Mouse (Mus musculus): ENCODE data around the gene Gm3415. TPM values are rescaled to one million over a fixed set of nuclear protein-coding genes. Genes with fewer than 3 reads are reported as not detected.

Gm3415 gene
- polyA plus RNA-seq, 1 experiment from 2014 or later, result not detected

GRCm38 (mm10) chr5:146576668-146577067, 20.7 kb downstream of the Gm3415 start:
- ATAC-seq (ENCODE audit: low read depth), result no peak
- no peaks in the 10 kb centered on the region for H3K4me1 ChIP-seq (ENCODE audit: control insufficient read depth, low read depth, low read length)
- no peak overlapping the region for H3K27ac ChIP-seq (ENCODE audit: low read length)
- no peaks in the 10 kb centered on the region for H3K9me3 ChIP-seq (replicated peaks; ENCODE audit: control insufficient read depth, low read length)
- WGBS (ENCODE audit: insufficient replicate concordance), result 64% methylated on average over 3 of the region's 3 CpGs
- H3K36me3 ChIP-seq (ENCODE audit: control insufficient read depth, insufficient read depth), result no peaks in the 10 kb centered on the region
- H3K4me3 ChIP-seq (ENCODE audit: low read depth, low read length), result no peak overlapping the region
- H3K27me3 ChIP-seq (ENCODE audit: control insufficient read depth, insufficient read depth, low read depth, low read length), result no peaks in the 10 kb centered on the region
- H3K4me2 ChIP-seq (ENCODE audit: low read depth, low read length), result no peak overlapping the region
- H3K9ac ChIP-seq (ENCODE audit: low read depth, low read length), result no peak overlapping the region

DNA sequence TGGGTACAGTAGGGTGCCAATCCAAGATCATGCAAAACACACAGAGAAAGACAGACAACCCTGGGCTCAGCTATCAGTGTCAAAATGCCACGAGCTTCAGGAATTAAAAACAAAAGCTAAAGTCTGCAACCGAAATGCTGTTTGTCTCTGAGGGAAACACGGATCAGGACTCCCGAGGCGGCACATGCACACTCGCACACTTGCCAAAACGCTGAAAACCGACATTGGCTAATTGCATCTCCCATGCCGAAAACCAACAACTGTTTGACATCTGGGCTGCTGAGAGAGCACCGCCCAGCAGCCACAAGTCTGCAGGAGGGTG, 28.2 kb downstream of the Gm3415 start:
- H3K4me3 ChIP-seq (ENCODE audit: low read depth, low read length), result no peak overlapping the region
- H3K4me1 ChIP-seq (ENCODE audit: control insufficient read depth, low read depth, low read length), result no peaks in the 10 kb centered on the region; the same call in 1 of the 2 replicates
- H3K27ac ChIP-seq (ENCODE audit: low read length), result no peak overlapping the region
- 6% methylated on average over 10 of the region's 10 CpGs for WGBS (ENCODE audit: insufficient replicate concordance)
- no peaks in the 10 kb centered on the region for H3K9me3 ChIP-seq (replicated peaks; ENCODE audit: control insufficient read depth, low read length)
- H3K36me3 ChIP-seq (ENCODE audit: control insufficient read depth, insufficient read depth), result no peaks in the 10 kb centered on the region
- no peak for ATAC-seq (ENCODE audit: low read depth)
- no peak overlapping the region for H3K9ac ChIP-seq (ENCODE audit: low read depth, low read length)
- peak overlapping the region; percentile 65 for H3K4me2 ChIP-seq (ENCODE audit: low read depth, low read length)
- H3K27me3 ChIP-seq (ENCODE audit: control insufficient read depth, insufficient read depth, low read depth, low read length), result peaks cover 34% of the 10 kb centered on the region

DNA sequence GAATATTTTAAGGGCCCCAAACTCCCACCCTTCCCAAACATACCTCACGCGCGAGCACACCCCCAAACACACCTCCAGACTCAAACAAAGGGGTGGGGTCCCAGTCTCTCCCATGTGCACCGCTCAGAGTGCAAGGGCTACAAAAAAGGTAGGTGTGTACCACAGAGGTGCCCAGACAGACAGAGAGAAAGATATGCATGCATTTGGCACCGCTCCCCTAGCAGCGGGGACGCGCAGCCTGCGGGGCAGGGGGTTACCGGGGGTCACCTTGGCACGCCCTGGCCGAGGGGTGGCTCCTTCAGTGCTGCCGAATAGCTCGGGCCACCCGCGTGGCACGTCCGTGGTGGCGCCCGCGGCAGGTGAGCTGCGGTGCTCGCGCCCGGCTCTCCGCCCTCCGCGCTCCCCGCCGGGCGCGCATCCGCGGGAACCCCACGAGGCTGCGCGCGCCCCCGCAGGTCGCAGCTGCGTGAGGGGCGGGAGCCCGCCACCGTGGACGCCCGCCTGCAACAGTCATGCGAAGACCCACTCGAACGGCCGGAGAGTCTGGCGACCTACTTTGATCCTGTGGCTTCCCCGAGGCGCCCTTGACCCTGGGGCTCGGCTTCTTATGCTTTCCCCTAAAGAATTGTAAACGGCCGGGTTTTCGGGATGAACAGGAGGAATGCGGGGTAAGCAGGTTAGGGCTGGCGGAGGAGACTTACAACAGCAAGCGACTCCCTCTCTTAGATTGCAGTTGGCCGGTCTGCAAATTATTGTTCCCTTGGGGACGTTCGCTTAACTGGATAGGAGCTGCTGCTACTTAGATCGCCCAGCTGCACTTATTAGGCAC, 28.8 kb downstream of the Gm3415 start, which contains the start of gene Gpr12:
Gene Gpr12 (minus strand): TSS at position 762 of the 829 bp plus-strand sequence.
- no peaks in the 10 kb centered on the region; the same call in 1 of the 2 replicates for H3K4me1 ChIP-seq (ENCODE audit: control insufficient read depth, low read depth, low read length)
- no peak within 1 kb of the TSS for H3K9ac ChIP-seq (ENCODE audit: low read depth, low read length)
- no peaks in the 10 kb centered on the region for H3K36me3 ChIP-seq (ENCODE audit: control insufficient read depth, insufficient read depth)
- ATAC-seq (ENCODE audit: low read depth), result peak; percentile 7; the same call in 1 of the 2 replicates
- H3K9me3 ChIP-seq (replicated peaks; ENCODE audit: control insufficient read depth, low read length), result no peaks in the 10 kb centered on the region
- 1% methylated on average over 64 of the region's 64 CpGs for WGBS (ENCODE audit: insufficient replicate concordance)
- H3K4me2 ChIP-seq (ENCODE audit: low read depth, low read length), result peak within 1 kb of the TSS; percentile 65
- H3K4me3 ChIP-seq (ENCODE audit: low read depth, low read length), result peak within 1 kb of the TSS; percentile 47
- peaks cover 34% of the 10 kb centered on the region for H3K27me3 ChIP-seq (ENCODE audit: control insufficient read depth, insufficient read depth, low read depth, low read length)
- H3K27ac ChIP-seq (ENCODE audit: low read length), result no peak within 1 kb of the TSS

GRCm38 (mm10) chr5:146585307-146585651, 29.3 kb downstream of the Gm3415 start:
- Histone ChIP-seq H3K27ac (ENCODE audit: low read length) (no peak overlapping the region), H3K9me3 (replicated peaks; ENCODE audit: control insufficient read depth, low read length) (no peaks in the 10 kb centered on the region), H3K9ac (ENCODE audit: low read depth, low read length) (no peak overlapping the region), H3K4me3 (ENCODE audit: low read depth, low read length) (no peak overlapping the region), H3K27me3 (ENCODE audit: control insufficient read depth, insufficient read depth, low read depth, low read length) (peaks cover 34% of the 10 kb centered on the region), H3K36me3 (ENCODE audit: control insufficient read depth, insufficient read depth) (no peaks in the 10 kb centered on the region), H3K4me1 (ENCODE audit: control insufficient read depth, low read depth, low read length) (no peaks in the 10 kb centered on the region; the same call in 1 of the 2 replicates), H3K4me2 (ENCODE audit: low read depth, low read length) (no peak overlapping the region)
- 4% methylated on average over 10 of the region's 10 CpGs for WGBS (ENCODE audit: insufficient replicate concordance)
- ATAC-seq (ENCODE audit: low read depth), result no peak

- Histone ChIP-seq H3K4me1 (ENCODE audit: control insufficient read depth, low read depth, low read length) (no peaks in the 10 kb centered on the region; the same call in 1 of the 2 replicates), H3K36me3 (ENCODE audit: control insufficient read depth, insufficient read depth) (no peaks in the 10 kb centered on the region), H3K4me3 (ENCODE audit: low read depth, low read length) (no peak overlapping the region), H3K27ac (ENCODE audit: low read length) (no peak overlapping the region), H3K4me2 (ENCODE audit: low read depth, low read length) (no peak overlapping the region), H3K9me3 (replicated peaks; ENCODE audit: control insufficient read depth, low read length) (no peaks in the 10 kb centered on the region), H3K27me3 (ENCODE audit: control insufficient read depth, insufficient read depth, low read depth, low read length) (peaks cover 34% of the 10 kb centered on the region), H3K9ac (ENCODE audit: low read depth, low read length) (no peak overlapping the region)
- ATAC-seq (ENCODE audit: low read depth), result no peak
- WGBS (ENCODE audit: insufficient replicate concordance), result 49% methylated on average over 8 of the region's 8 CpGs
Measured at GRCm38 (mm10) chr5:146586357-146587070, 30.6 kb downstream of the Gm3415 start.

GRCm38 (mm10) chr5:146590987-146591386, 35.1 kb downstream of the Gm3415 start:
- Histone ChIP-seq H3K36me3 (ENCODE audit: control insufficient read depth, insufficient read depth) (no peaks in the 10 kb centered on the region), H3K27me3 (ENCODE audit: control insufficient read depth, insufficient read depth, low read depth, low read length) (peaks cover 8% of the 10 kb centered on the region), H3K9me3 (replicated peaks; ENCODE audit: control insufficient read depth, low read length) (no peaks in the 10 kb centered on the region), H3K27ac (ENCODE audit: low read length) (no peak overlapping the region), H3K4me2 (ENCODE audit: low read depth, low read length) (no peak overlapping the region), H3K9ac (ENCODE audit: low read depth, low read length) (no peak overlapping the region), H3K4me1 (ENCODE audit: control insufficient read depth, low read depth, low read length) (no peaks in the 10 kb centered on the region), H3K4me3 (ENCODE audit: low read depth, low read length) (no peak overlapping the region)
- 56% methylated on average over 4 of the region's 4 CpGs for WGBS (ENCODE audit: insufficient replicate concordance)
- no peak for ATAC-seq (ENCODE audit: low read depth)

DNA sequence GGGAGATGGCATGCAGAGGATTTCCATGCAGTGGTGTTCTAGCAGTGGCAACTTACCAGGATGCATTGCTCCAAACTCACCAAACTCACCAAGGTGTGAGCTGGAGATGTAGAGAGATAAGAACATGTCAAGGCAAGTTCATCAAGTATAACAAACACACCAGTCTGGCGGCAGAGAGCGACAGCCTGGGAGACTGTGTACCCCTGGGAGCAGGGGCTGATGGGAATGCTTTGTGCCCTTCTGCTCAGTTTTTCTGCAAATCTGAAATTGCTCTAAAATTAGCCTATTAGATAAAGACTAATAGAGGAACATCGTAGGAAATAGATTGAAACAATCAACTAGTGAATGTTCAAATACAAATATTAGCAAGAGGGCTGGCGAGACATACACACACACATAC, 35.7 kb downstream of the Gm3415 start:
- Histone ChIP-seq H3K9ac (ENCODE audit: low read depth, low read length) (no peak overlapping the region), H3K4me3 (ENCODE audit: low read depth, low read length) (no peak overlapping the region), H3K4me2 (ENCODE audit: low read depth, low read length) (no peak overlapping the region), H3K36me3 (ENCODE audit: control insufficient read depth, insufficient read depth) (no peaks in the 10 kb centered on the region), H3K9me3 (replicated peaks; ENCODE audit: control insufficient read depth, low read length) (no peaks in the 10 kb centered on the region), H3K27me3 (ENCODE audit: control insufficient read depth, insufficient read depth, low read depth, low read length) (peaks cover 2% of the 10 kb centered on the region; the same call in 1 of the 2 replicates), H3K27ac (ENCODE audit: low read length) (no peak overlapping the region), H3K4me1 (ENCODE audit: control insufficient read depth, low read depth, low read length) (no peaks in the 10 kb centered on the region; the same call in 1 of the 2 replicates)
- 68% methylated on average over 4 of the region's 4 CpGs for WGBS (ENCODE audit: insufficient replicate concordance)
- no peak for ATAC-seq (ENCODE audit: low read depth)

DNA sequence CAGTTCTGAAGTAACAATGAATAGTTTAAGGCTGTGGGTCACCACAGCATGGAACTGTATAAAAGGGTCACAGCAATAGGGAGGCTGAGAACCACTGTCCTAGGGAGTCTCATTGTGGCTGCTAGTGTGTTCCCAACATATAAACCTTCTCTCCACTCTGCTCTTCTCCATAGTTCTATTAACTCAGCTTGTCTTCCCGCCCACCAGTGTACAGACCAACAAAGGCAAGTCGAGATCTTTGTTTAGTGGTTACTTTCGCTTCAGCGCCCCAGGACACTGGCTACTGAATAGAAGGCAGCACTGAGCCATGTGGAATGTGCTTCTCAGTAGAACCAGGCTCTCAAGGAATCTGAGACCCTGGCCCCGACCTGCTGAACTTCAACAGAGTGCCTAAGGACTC, 36.6 kb downstream of the Gm3415 start:
- no peaks in the 10 kb centered on the region for H3K27me3 ChIP-seq (ENCODE audit: control insufficient read depth, insufficient read depth, low read depth, low read length)
- ATAC-seq (ENCODE audit: low read depth), result no peak
- H3K4me2 ChIP-seq (ENCODE audit: low read depth, low read length), result no peak overlapping the region
- H3K4me3 ChIP-seq (ENCODE audit: low read depth, low read length), result no peak overlapping the region
- H3K9me3 ChIP-seq (replicated peaks; ENCODE audit: control insufficient read depth, low read length), result no peaks in the 10 kb centered on the region
- 65% methylated on average over 5 of the region's 5 CpGs for WGBS (ENCODE audit: insufficient replicate concordance)
- no peaks in the 10 kb centered on the region; the same call in none of the 2 replicates for H3K4me1 ChIP-seq (ENCODE audit: control insufficient read depth, low read depth, low read length)
- no peak overlapping the region for H3K27ac ChIP-seq (ENCODE audit: low read length)
- no peaks in the 10 kb centered on the region for H3K36me3 ChIP-seq (ENCODE audit: control insufficient read depth, insufficient read depth)
- no peak overlapping the region for H3K9ac ChIP-seq (ENCODE audit: low read depth, low read length)

All from liver, embryonic 16.5 days (tissue).